Mouse (Mus musculus): ENCODE measurements around the gene Cdkn2aip. TPM values are rescaled to one million over a fixed set of nuclear protein-coding genes. Genes with fewer than 3 reads are reported as not detected.

Cdkn2aip gene
- polyA plus RNA-seq, 1 experiment, result 40.1 TPM

DNA sequence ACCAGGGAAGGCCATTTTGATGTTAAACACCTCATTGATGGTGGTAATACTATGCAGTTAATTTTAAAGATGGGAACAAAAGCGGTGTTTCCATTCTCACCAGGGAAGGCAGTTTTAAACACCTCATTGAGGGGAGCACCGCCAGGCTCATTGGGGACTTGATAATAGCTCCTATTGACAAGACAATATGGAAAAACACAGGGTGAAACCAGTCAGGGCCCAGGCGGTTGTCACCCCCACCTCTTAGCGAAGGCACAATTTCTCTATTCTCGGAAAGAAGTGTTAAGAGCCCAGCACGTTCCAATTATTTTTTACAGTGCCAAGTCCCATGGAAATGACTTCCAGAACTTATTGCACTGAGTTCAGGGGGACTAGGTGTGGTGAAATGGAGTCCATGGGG, 13.2 kb upstream of the Cdkn2aip start:
- Histone ChIP-seq H3K4me1 (ENCODE audit: control insufficient read depth, insufficient read depth, low read length) (no peaks in the 10 kb centered on the region; the same call in 1 of the 2 replicates), H3K27me3 (ENCODE audit: control insufficient read depth, insufficient read depth, low read length) (no peaks in the 10 kb centered on the region)
- TF ChIP-seq POLR2A (IDR thresholded peaks at IDR 0.05; ENCODE audit: control insufficient read depth, low read depth, low read length) (no peak), CTCF (IDR thresholded peaks at IDR 0.05; ENCODE audit: control insufficient read depth, insufficient read depth, insufficient replicate concordance, low read depth, low read length) (no peak)

DNA sequence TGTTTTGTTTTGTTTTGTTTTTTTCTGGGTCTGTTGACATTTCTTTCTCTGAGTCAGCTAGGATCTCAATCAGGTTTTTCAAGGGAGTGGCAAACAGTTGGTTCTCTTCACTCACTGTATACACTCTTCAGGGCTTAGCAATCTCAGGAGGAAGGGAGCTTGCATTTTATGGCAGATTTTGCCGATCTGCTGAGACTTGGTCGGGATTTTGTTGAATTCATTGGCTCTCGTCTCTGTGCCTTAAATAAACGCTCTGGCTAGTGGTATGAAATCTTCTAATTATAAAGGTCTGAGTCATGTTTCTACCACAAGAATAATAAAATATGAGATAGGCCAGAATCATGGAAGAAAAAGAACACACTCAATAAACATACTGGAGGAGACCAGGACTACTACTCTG, 7.9 kb upstream of the Cdkn2aip start:
- H3K4me1 ChIP-seq (ENCODE audit: control insufficient read depth, insufficient read depth, low read length), result peaks cover 4% of the 10 kb centered on the region
- no peak for TF ChIP-seq POLR2A (IDR thresholded peaks at IDR 0.05; ENCODE audit: control insufficient read depth, low read depth, low read length)
- no peaks in the 10 kb centered on the region for H3K27me3 ChIP-seq (ENCODE audit: control insufficient read depth, insufficient read depth, low read length)
- no peak overlapping the region for H3K4me3 ChIP-seq (ENCODE audit: control insufficient read depth, low read depth, low read length)
- no peaks in the 10 kb centered on the region for H3K36me3 ChIP-seq (ENCODE audit: control insufficient read depth, insufficient read depth, low read length)
- no peak overlapping the region for H3K27ac ChIP-seq (ENCODE audit: control insufficient read depth, insufficient read depth, low read depth, low read length)

More for the DNA sequence above, 13.2 kb upstream of the Cdkn2aip start:
- no peaks in the 10 kb centered on the region for H3K36me3 ChIP-seq (ENCODE audit: control insufficient read depth, insufficient read depth, low read length)
- H3K27ac ChIP-seq (ENCODE audit: control insufficient read depth, insufficient read depth, low read depth, low read length), result no peak overlapping the region
- H3K4me3 ChIP-seq (ENCODE audit: control insufficient read depth, low read depth, low read length), result no peak overlapping the region

DNA sequence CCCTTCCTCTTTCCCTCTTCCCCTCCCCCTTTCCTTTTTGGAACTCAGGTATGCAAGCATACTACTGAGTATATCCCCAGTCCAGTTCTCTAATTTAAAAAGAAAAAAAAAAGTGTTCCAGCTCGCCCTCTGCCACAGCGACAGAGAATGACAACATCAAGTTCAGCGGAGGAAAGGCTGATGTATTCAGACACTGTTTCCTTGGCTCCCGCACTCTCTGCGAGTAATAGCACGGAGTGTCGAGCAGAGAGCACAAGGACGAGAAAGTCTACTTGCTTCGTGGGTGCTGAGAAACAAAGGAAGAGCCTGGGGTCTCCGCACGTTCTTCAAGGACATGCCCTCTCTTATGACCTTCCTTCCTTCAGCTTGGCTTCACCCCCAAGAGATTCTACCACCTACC, 4.9 kb upstream of the Cdkn2aip start:
- peak overlapping the region; percentile 70 for H3K4me3 ChIP-seq (ENCODE audit: control insufficient read depth, low read depth, low read length)

GRCm38 (mm10) chr8:47713171-47713663, 515 bp downstream of the Cdkn2aip start:
- Histone ChIP-seq H3K4me1 (ENCODE audit: control insufficient read depth, insufficient read depth, low read length) (peaks cover 7% of the 10 kb centered on the region), H3K27ac (ENCODE audit: control insufficient read depth, insufficient read depth, low read depth, low read length) (peak overlapping the region; percentile 96), H3K36me3 (ENCODE audit: control insufficient read depth, insufficient read depth, low read length) (peaks cover 10% of the 10 kb centered on the region), H3K4me3 (ENCODE audit: control insufficient read depth, low read depth, low read length) (peak overlapping the region; percentile 96), H3K27me3 (ENCODE audit: control insufficient read depth, insufficient read depth, low read length) (no peaks in the 10 kb centered on the region)
- TF ChIP-seq CTCF (IDR thresholded peaks at IDR 0.05; ENCODE audit: control insufficient read depth, insufficient read depth, insufficient replicate concordance, low read depth, low read length) (no peak), POLR2A (IDR thresholded peaks at IDR 0.05; ENCODE audit: control insufficient read depth, low read depth, low read length) (no peak)

More for the DNA sequence above, 4.9 kb upstream of the Cdkn2aip start:
- Histone ChIP-seq H3K27me3 (ENCODE audit: control insufficient read depth, insufficient read depth, low read length) (no peaks in the 10 kb centered on the region), H3K27ac (ENCODE audit: control insufficient read depth, insufficient read depth, low read depth, low read length) (no peak overlapping the region), H3K4me1 (ENCODE audit: control insufficient read depth, insufficient read depth, low read length) (peaks cover 10% of the 10 kb centered on the region), H3K36me3 (ENCODE audit: control insufficient read depth, insufficient read depth, low read length) (no peaks in the 10 kb centered on the region)
- TF ChIP-seq CTCF (IDR thresholded peaks at IDR 0.05; ENCODE audit: control insufficient read depth, insufficient read depth, insufficient replicate concordance, low read depth, low read length), result no peak
- TF ChIP-seq POLR2A (IDR thresholded peaks at IDR 0.05; ENCODE audit: control insufficient read depth, low read depth, low read length), result no peak

GRCm38 (mm10) chr8:47708106-47708505, 5.6 kb downstream of the Cdkn2aip start:
- Histone ChIP-seq H3K27ac (ENCODE audit: control insufficient read depth, insufficient read depth, low read depth, low read length) (no peak overlapping the region), H3K4me3 (ENCODE audit: control insufficient read depth, low read depth, low read length) (no peak overlapping the region), H3K27me3 (ENCODE audit: control insufficient read depth, insufficient read depth, low read length) (no peaks in the 10 kb centered on the region), H3K36me3 (ENCODE audit: control insufficient read depth, insufficient read depth, low read length) (peaks cover 10% of the 10 kb centered on the region), H3K4me1 (ENCODE audit: control insufficient read depth, insufficient read depth, low read length) (peaks cover 2% of the 10 kb centered on the region; the same call in 1 of the 2 replicates)
- TF ChIP-seq CTCF (IDR thresholded peaks at IDR 0.05; ENCODE audit: control insufficient read depth, insufficient read depth, insufficient replicate concordance, low read depth, low read length) (no peak), POLR2A (IDR thresholded peaks at IDR 0.05; ENCODE audit: control insufficient read depth, low read depth, low read length) (no peak)

GRCm38 (mm10) chr8:47706746-47707145, 7.0 kb downstream of the Cdkn2aip start:
- Histone ChIP-seq H3K27ac (ENCODE audit: control insufficient read depth, insufficient read depth, low read depth, low read length) (no peak overlapping the region), H3K36me3 (ENCODE audit: control insufficient read depth, insufficient read depth, low read length) (peaks cover 7% of the 10 kb centered on the region), H3K4me3 (ENCODE audit: control insufficient read depth, low read depth, low read length) (no peak overlapping the region), H3K27me3 (ENCODE audit: control insufficient read depth, insufficient read depth, low read length) (no peaks in the 10 kb centered on the region), H3K4me1 (ENCODE audit: control insufficient read depth, insufficient read depth, low read length) (no peaks in the 10 kb centered on the region)
- TF ChIP-seq POLR2A (IDR thresholded peaks at IDR 0.05; ENCODE audit: control insufficient read depth, low read depth, low read length) (no peak), CTCF (IDR thresholded peaks at IDR 0.05; ENCODE audit: control insufficient read depth, insufficient read depth, insufficient replicate concordance, low read depth, low read length) (no peak)

- Histone ChIP-seq H3K27ac (ENCODE audit: control insufficient read depth, insufficient read depth, low read depth, low read length) (no peak overlapping the region), H3K4me1 (ENCODE audit: control insufficient read depth, insufficient read depth, low read length) (no peaks in the 10 kb centered on the region), H3K27me3 (ENCODE audit: control insufficient read depth, insufficient read depth, low read length) (no peaks in the 10 kb centered on the region), H3K4me3 (ENCODE audit: control insufficient read depth, low read depth, low read length) (no peak overlapping the region), H3K36me3 (ENCODE audit: control insufficient read depth, insufficient read depth, low read length) (no peaks in the 10 kb centered on the region)
- TF ChIP-seq POLR2A (IDR thresholded peaks at IDR 0.05; ENCODE audit: control insufficient read depth, low read depth, low read length), result no peak
- TF ChIP-seq CTCF (IDR thresholded peaks at IDR 0.05; ENCODE audit: control insufficient read depth, insufficient read depth, insufficient replicate concordance, low read depth, low read length), result no peak
These were observed 11.4 kb downstream of the Cdkn2aip start for GRCm38 (mm10) chr8:47702333-47702732.

GRCm38 (mm10) chr8:47697696-47698095, 16.0 kb downstream of the Cdkn2aip start:
- Histone ChIP-seq H3K27ac (ENCODE audit: control insufficient read depth, insufficient read depth, low read depth, low read length) (no peak overlapping the region), H3K4me3 (ENCODE audit: control insufficient read depth, low read depth, low read length) (no peak overlapping the region), H3K4me1 (ENCODE audit: control insufficient read depth, insufficient read depth, low read length) (no peaks in the 10 kb centered on the region), H3K27me3 (ENCODE audit: control insufficient read depth, insufficient read depth, low read length) (no peaks in the 10 kb centered on the region), H3K36me3 (ENCODE audit: control insufficient read depth, insufficient read depth, low read length) (no peaks in the 10 kb centered on the region)
- no peak for TF ChIP-seq CTCF (IDR thresholded peaks at IDR 0.05; ENCODE audit: control insufficient read depth, insufficient read depth, insufficient replicate concordance, low read depth, low read length)
- no peak for TF ChIP-seq POLR2A (IDR thresholded peaks at IDR 0.05; ENCODE audit: control insufficient read depth, low read depth, low read length)
